Mouse (Mus musculus): ENCODE measurements around the gene Snapc4.

DNA sequence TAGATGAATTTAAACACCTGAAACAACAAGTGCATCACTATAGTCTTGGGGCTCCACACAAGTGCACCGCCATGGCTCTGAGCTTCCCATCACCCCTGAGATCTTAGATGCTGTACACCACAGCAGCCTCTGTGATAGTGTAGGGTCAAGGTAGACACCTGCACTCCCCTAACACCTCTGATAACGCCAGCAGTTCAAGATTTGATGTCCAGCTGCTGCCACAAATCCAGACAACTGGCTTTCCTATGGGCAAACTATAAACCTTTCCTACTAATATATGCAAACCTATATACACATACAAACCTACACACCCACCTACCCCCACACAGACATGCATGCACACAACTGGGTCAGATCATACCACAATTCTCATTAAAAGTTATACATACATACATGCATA is 44.1 kb upstream of the Snapc4 start:
- TF ChIP-seq CTCF (IDR thresholded peaks at IDR 0.05; ENCODE audit: control insufficient read depth, insufficient read depth, insufficient read length) (no peak), USF1 (IDR thresholded peaks at IDR 0.05; ENCODE audit: low read depth) (no peak), MAX (IDR thresholded peaks at IDR 0.05) (no peak), FOSL1 (IDR thresholded peaks at IDR 0.05; ENCODE audit: insufficient read depth, low read length, poor library complexity, severe bottlenecking) (no peak), MYOG (IDR thresholded peaks at IDR 0.05; ENCODE audit: control insufficient read depth, extremely low read depth, insufficient read length) (no peak)

All from C2C12 (cell line).